Mouse (Mus musculus): ENCODE measurements around the gene Slc39a7.

- no peak for TF ChIP-seq CTCF (IDR thresholded peaks at IDR 0.05; ENCODE audit: low read depth, low read length)
- no peak for TF ChIP-seq POLR2A (IDR thresholded peaks at IDR 0.05; ENCODE audit: extremely low read depth, insufficient read depth, low read length)
These were observed 43.8 kb upstream of the Slc39a7 start for GRCm38 (mm10) chr17:34075271-34075670.
